Mouse (Mus musculus): ENCODE results near the gene Cdk18.

Cdk18 gene

DNA sequence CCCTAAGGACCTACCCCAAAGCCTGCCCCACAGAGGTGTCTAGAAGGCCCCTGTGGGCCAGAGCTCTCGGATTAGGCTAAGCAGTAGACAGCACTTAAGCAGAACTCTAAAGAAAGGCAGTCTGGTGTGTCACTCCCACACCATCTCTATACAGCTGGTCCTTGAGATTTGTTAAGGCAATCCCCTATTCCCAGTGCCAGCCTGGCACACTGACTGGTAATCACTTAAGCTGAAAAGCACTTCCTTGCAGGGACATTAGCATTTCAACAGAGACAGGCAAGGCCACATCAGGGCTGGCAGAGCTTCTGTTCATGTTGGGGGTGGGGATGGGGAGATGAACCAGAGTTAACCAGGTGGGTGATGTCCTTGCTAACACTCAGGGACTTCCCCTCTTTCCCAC, 74.5 kb downstream of the Cdk18 start:
- DNase-seq (ENCODE audit: low read depth), result no peak

DNA sequence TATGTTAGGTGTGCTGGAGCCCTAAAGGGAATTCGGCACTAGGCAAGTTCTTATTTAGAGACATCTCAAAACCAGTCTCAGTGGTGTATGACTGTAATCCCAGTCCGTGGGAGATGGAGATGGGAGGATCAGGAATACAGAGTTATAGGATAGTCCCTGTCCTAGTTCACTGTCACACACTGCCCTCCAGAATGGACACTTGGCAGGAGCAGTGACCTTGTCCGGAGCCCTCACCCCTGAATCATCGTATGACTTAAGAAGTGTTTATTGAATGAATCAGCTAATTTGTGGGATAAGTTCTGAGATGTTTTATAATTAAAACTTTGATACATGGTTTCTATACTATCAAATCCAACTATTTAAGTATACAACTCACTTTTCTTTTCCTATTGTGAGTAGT, 76.4 kb downstream of the Cdk18 start:
- no peak for DNase-seq (ENCODE audit: low read depth)

All from c-Kit-positive CD71-negative TER-119-negative erythroid progenitor cells, embryonic 14.5 days (primary cell).